21 mouse cellular contexts compared by ENCODE assay signal in the genomic region with DNA sequence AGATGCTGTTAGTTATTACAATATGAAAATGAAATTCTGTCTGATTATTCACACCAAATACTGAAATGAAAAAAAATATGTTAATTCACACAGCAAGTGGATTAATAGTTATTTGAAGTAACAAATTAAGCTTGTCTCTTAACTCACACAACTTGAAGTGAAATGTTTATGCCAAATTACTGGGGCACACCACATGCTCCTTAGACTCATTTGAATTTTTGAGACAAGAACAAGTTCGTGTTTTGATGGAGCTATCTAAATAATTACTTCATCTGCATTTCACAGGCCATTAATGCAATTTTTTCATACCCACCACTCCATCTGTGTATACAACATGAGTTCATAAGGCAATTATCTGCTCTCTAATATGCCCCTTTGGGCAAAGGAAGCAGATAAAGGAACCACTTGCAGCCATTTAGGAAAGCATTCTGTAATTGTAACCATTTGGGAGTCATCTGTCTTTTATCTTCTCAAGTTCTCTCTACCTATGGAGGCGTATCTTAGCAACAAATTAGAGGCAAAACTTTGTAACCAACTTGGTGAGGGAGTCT.
DNase-seq lines count a peak whose midpoint lies in the region; ATAC-seq and TF ChIP-seq lines count a peak whose summit lies in the region.
"Had no signal": no experiment of that assay in that cellular context is flagged by ENCODE, and none has a peak within 500 bp of the region (broad histone marks: within the 10 kb centered on the region; RNA-seq: fewer than 3 reads in every experiment).

No protein-coding gene starts in this region.

- no peak overlapping the region for H3K4me2 ChIP-seq in forebrain, embryonic 14.5 days (ENCODE audit: low read length)
- H3K4me2 ChIP-seq in forebrain, embryonic 11.5 days (ENCODE audit: low read depth, low read length, severe bottlenecking): no peak overlapping the region
- no peak overlapping the region for H3K4me2 ChIP-seq in midbrain, embryonic 16.5 days (ENCODE audit: low read length)
- H3K4me2 ChIP-seq in embryonic facial prominence, embryonic 14.5 days (ENCODE audit: low read depth, low read length): no peak overlapping the region
- H3K4me2 ChIP-seq: embryonic facial prominence, embryonic 12.5 days; heart, embryonic 11.5 days; heart, embryonic 15.5 days; hindbrain, embryonic 15.5 days had no signal

- H3K36me3 ChIP-seq in forebrain, embryonic 14.5 days (ENCODE audit: control insufficient read depth, insufficient read depth, low read length): no peaks in the 10 kb centered on the region
- no peaks in the 10 kb centered on the region for H3K36me3 ChIP-seq in forebrain, embryonic 11.5 days (ENCODE audit: control insufficient read depth, insufficient read depth, low read length)
- no peaks in the 10 kb centered on the region for H3K36me3 ChIP-seq in midbrain, embryonic 16.5 days (ENCODE audit: control insufficient read depth, insufficient read depth, low read length)
- no peaks in the 10 kb centered on the region for H3K36me3 ChIP-seq in midbrain, embryonic 10.5 days
- no peaks in the 10 kb centered on the region for H3K36me3 ChIP-seq in embryonic facial prominence, embryonic 14.5 days (ENCODE audit: control insufficient read depth, insufficient read depth, low read length)
- H3K36me3 ChIP-seq: embryonic facial prominence, embryonic 12.5 days; heart, embryonic 15.5 days; hindbrain, embryonic 15.5 days had no signal

- WGBS in forebrain, embryonic 14.5 days: 46% methylated on average over 2 of the region's 2 CpGs
- 67% methylated on average over 2 of the region's 2 CpGs for WGBS in forebrain, embryonic 11.5 days
- WGBS in midbrain, embryonic 16.5 days: 62% methylated on average over 2 of the region's 2 CpGs
- WGBS in midbrain, embryonic 10.5 days: 78% methylated on average over 2 of the region's 2 CpGs
- 33% methylated on average over 2 of the region's 2 CpGs for WGBS in embryonic facial prominence, embryonic 14.5 days

- no peak for TF ChIP-seq POLR2A in brain, embryonic 14.5 days (IDR thresholded peaks at IDR 0.05; ENCODE audit: borderline replicate concordance, extremely low read depth, insufficient read depth, insufficient read length, poor library complexity, severe bottlenecking)

- ATAC-seq in forebrain, embryonic 14.5 days: peak; percentile 80
- no peak for ATAC-seq in forebrain, embryonic 11.5 days (replicated peaks; ENCODE audit: low FRiP score)
- ATAC-seq in midbrain, embryonic 16.5 days: peak; percentile 56; the same call in 1 of the 2 replicates
- ATAC-seq in embryonic facial prominence, embryonic 14.5 days (ENCODE audit: low read depth): peak; percentile 37; the same call in 1 of the 2 replicates
- ATAC-seq: intestine, embryonic 16.5 days had no signal

- no peak for TF ChIP-seq CTCF in brain, embryonic 14.5 days (IDR thresholded peaks at IDR 0.05; ENCODE audit: borderline replicate concordance, extremely low read depth, insufficient read depth, insufficient read length)

- H3K4me1 ChIP-seq in forebrain, embryonic 14.5 days (ENCODE audit: control insufficient read depth, insufficient read depth, low read length): no peaks in the 10 kb centered on the region
- no peaks in the 10 kb centered on the region for H3K4me1 ChIP-seq in forebrain, embryonic 11.5 days (replicated peaks; ENCODE audit: control insufficient read depth, insufficient read depth, low read length)
- H3K4me1 ChIP-seq in midbrain, embryonic 16.5 days (ENCODE audit: control insufficient read depth, insufficient read depth, low read length): no peaks in the 10 kb centered on the region
- no peaks in the 10 kb centered on the region for H3K4me1 ChIP-seq in midbrain, embryonic 10.5 days
- no peaks in the 10 kb centered on the region for H3K4me1 ChIP-seq in embryonic facial prominence, embryonic 14.5 days (ENCODE audit: control insufficient read depth, insufficient read depth, low read length)
- H3K4me1 ChIP-seq: embryonic facial prominence, embryonic 12.5 days; heart, embryonic 15.5 days; hindbrain, embryonic 15.5 days had no signal

- peak; percentile 72 for DNase-seq in forebrain, embryonic 14.5 days (ENCODE audit: low spot score)
- DNase-seq in forebrain, embryonic 11.5 days (ENCODE audit: low spot score): no peak
- no peak for DNase-seq in midbrain, embryonic 10.5 days (ENCODE audit: low spot score)
- DNase-seq in brain, embryonic 14.5 days (ENCODE audit: low read depth): peak; percentile 82
- no peak for DNase-seq in embryonic facial prominence, embryonic 14.5 days (ENCODE audit: low spot score)
- no peak for DNase-seq in frontal cortex, postnatal 14 days (ENCODE audit: low spot score in 2 of 2)
- no peak for DNase-seq in right cerebral cortex, adult 2 months (ENCODE audit: low spot score in 2 of 2)
- DNase-seq: adrenal gland, adult 8-10 months; adrenal gland, postnatal 36 days; cerebellum, adult 11-12 months; cerebellum, adult 9-10 months; cerebellum, postnatal 25 days; gastrocnemius, postnatal 14 days; heart, adult 2 months; heart, postnatal 14 days had no signal

- H3K27me3 ChIP-seq in forebrain, embryonic 14.5 days (replicated peaks; ENCODE audit: control insufficient read depth, insufficient read depth, low read length): no peaks in the 10 kb centered on the region
- no peaks in the 10 kb centered on the region for H3K27me3 ChIP-seq in forebrain, embryonic 11.5 days (ENCODE audit: control insufficient read depth, insufficient read depth, low read length)
- H3K27me3 ChIP-seq in midbrain, embryonic 16.5 days (ENCODE audit: control insufficient read depth, insufficient read depth, low read depth, low read length): no peaks in the 10 kb centered on the region
- no peaks in the 10 kb centered on the region for H3K27me3 ChIP-seq in midbrain, embryonic 10.5 days (ENCODE audit: low read depth, poor library complexity, severe bottlenecking)
- H3K27me3 ChIP-seq in embryonic facial prominence, embryonic 14.5 days (replicated peaks; ENCODE audit: control insufficient read depth, insufficient read depth, low read length): no peaks in the 10 kb centered on the region
- H3K27me3 ChIP-seq: embryonic facial prominence, embryonic 12.5 days; heart, embryonic 15.5 days; hindbrain, embryonic 15.5 days had no signal

- no peak overlapping the region for H3K4me3 ChIP-seq in forebrain, embryonic 14.5 days (ENCODE audit: low read depth, low read length)
- no peak overlapping the region for H3K4me3 ChIP-seq in forebrain, embryonic 11.5 days (ENCODE audit: low read depth, low read length)
- H3K4me3 ChIP-seq in midbrain, embryonic 16.5 days (ENCODE audit: low read depth, low read length): no peak overlapping the region
- no peak overlapping the region for H3K4me3 ChIP-seq in midbrain, embryonic 10.5 days
- H3K4me3 ChIP-seq in embryonic facial prominence, embryonic 14.5 days (ENCODE audit: low read depth, low read length): no peak overlapping the region
- H3K4me3 ChIP-seq: embryonic facial prominence, embryonic 12.5 days; heart, adult 2 months; heart, embryonic 15.5 days; hindbrain, embryonic 15.5 days had no signal

- H3K9me3 ChIP-seq in forebrain, embryonic 14.5 days (replicated peaks; ENCODE audit: control insufficient read depth, low read length): no peaks in the 10 kb centered on the region
- no peaks in the 10 kb centered on the region for H3K9me3 ChIP-seq in forebrain, embryonic 11.5 days (ENCODE audit: control insufficient read depth, low read length)
- H3K9me3 ChIP-seq in midbrain, embryonic 16.5 days (replicated peaks; ENCODE audit: control insufficient read depth, low read length, poor library complexity, severe bottlenecking): no peaks in the 10 kb centered on the region
- no peaks in the 10 kb centered on the region for H3K9me3 ChIP-seq in midbrain, embryonic 10.5 days (replicated peaks)
- H3K9me3 ChIP-seq in embryonic facial prominence, embryonic 14.5 days (ENCODE audit: control insufficient read depth, low read length): no peaks in the 10 kb centered on the region
- H3K9me3 ChIP-seq: embryonic facial prominence, embryonic 12.5 days; heart, embryonic 15.5 days; hindbrain, embryonic 15.5 days had no signal

- H3K9ac ChIP-seq in forebrain, embryonic 14.5 days (ENCODE audit: low read length): no peak overlapping the region
- no peak overlapping the region for H3K9ac ChIP-seq in forebrain, embryonic 11.5 days (ENCODE audit: low read length)
- H3K9ac ChIP-seq in midbrain, embryonic 16.5 days (ENCODE audit: low read depth, low read length): no peak overlapping the region
- no peak overlapping the region for H3K9ac ChIP-seq in embryonic facial prominence, embryonic 14.5 days (ENCODE audit: low read depth, low read length)
- H3K9ac ChIP-seq: embryonic facial prominence, embryonic 12.5 days; heart, embryonic 15.5 days; hindbrain, embryonic 15.5 days had no signal

- no peak overlapping the region for H3K27ac ChIP-seq in forebrain, embryonic 14.5 days (ENCODE audit: low read depth, low read length)
- no peak overlapping the region for H3K27ac ChIP-seq in forebrain, embryonic 11.5 days (ENCODE audit: low read depth, low read length)
- no peak overlapping the region for H3K27ac ChIP-seq in midbrain, embryonic 16.5 days (ENCODE audit: low read length)
- no peak overlapping the region for H3K27ac ChIP-seq in midbrain, embryonic 10.5 days (replicated peaks)
- H3K27ac ChIP-seq in embryonic facial prominence, embryonic 14.5 days (replicated peaks; ENCODE audit: low read depth, low read length): no peak overlapping the region
- H3K27ac ChIP-seq: embryonic facial prominence, embryonic 12.5 days; heart, adult 2 months; heart, embryonic 15.5 days; hindbrain, embryonic 15.5 days had no signal

Comparison
In these comparisons a context has a peak if more than half of its experiments do, and no peak if none do; other contexts are left out.
1. DNase-seq: peak in forebrain, embryonic 14.5 days (single experiment) and brain, embryonic 14.5 days (single experiment); none in forebrain, embryonic 11.5 days (single experiment), midbrain, embryonic 10.5 days (single experiment), embryonic facial prominence, embryonic 14.5 days (single experiment), frontal cortex, postnatal 14 days (0 of 2) and right cerebral cortex, adult 2 months (0 of 2).